Mouse (Mus musculus) bone marrow, adult 2 months (tissue): Measurements from ENCODE around the gene Gm20517.

Experiments
- CTCF ChIP-seq: fragments of 200-500 bp; IDR thresholded peaks from 2 replicates; pipeline ENCODE4 v1.5.1; 2011; ENCODE audit warnings: low read length, control low read depth; ENCODE audit not compliant: control insufficient read depth, insufficient read depth
- POLR2A ChIP-seq: fragments of 200-500 bp; IDR thresholded peaks from 2 replicates; pipeline ENCODE4 v1.6.1; 2011; ENCODE audit warnings: low read depth, mild to moderate bottlenecking, control low read depth, low read length, borderline replicate concordance; ENCODE audit not compliant: control insufficient read depth

- TF ChIP-seq POLR2A = no peak
- TF ChIP-seq CTCF = no peak
Measured at GRCm38 (mm10) chr17:47617605-47618307, 6.4 kb downstream of the Gm20517 start.
